Mouse (Mus musculus): ENCODE data around the gene Atxn7l1.

The Atxn7l1 gene

DNA sequence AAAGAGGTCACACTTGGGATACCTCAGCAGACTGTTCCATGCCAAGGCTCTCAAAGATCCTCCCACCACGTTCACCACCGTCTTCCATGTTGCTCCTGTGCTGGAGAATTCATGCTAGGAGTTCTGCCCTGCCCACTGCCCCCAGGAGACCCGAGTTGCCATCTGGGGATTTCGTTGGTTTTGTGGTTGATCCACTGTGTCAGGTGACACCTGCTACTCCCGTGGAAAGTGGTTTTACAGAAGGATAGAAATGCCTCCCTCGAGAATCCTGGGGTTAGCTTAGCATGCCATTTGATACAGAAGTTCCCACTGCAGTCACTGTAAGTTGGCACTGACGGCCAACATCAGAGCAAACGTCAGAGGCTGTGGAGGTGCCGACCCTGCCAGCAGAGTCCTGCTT lies 177.9 kb downstream of the Atxn7l1 start:
- DNase-seq (ENCODE audit: low spot score) = no peak

DNA sequence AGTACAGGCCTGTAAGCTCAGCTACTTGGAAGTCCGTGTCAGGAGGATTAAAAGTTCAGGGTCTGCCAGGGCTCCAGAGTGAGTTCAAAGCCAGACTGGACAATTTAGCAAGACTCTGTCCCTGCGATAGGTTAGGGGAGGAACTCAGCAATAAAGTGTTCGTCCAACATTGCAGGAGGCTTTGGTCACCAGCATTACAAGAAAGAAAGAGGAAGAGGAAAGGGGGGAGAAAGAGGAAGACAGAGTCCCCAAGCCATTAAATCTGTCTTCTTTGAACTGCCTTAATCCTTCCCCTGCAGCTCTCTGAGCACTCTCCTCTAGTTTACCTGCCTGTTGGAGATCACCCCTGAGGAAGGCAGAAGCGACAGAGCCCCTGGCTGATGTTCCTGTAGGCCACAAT lies 184.6 kb downstream of the Atxn7l1 start:
- no peak for DNase-seq (ENCODE audit: low spot score)

DNA sequence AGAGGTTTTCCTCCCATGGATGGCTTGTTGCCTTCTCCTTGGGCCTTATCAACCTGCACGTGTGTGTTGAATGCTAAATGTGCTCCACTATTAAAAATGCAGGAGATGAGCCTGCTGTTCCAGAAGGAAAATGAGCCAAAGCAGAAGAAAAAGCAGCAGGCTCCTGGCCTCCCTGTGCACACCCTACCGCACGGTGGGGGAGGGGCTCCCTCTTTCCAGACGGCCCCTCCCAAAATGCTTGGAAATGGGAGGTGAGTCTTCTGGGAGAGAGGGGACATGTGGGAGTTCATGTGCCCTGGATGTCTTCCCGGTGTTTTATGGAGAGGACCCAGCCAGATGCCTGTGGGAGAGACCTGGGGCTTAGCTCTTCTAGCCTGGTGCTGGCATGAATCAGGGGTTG lies 185.3 kb downstream of the Atxn7l1 start:
- no peak for DNase-seq (ENCODE audit: low spot score)

DNA sequence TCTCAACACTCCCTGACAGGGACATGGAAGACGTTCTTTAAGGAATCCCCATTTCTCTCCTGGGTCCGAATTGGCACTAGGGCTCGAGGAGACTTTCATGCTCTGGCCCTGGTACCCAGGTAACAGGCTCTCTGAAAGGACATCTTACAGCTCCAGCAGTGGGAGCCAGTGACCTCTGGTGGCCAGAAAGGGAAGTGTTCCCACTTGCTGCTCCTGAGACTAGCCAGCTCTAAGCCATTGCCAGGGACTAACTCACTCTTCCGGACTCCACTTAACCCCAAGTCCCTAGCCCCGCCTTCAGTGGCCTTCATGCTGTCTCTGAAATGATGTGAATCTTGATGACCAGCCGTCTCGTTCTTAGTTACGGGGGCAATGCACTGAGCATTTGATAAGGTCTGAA lies 186.4 kb downstream of the Atxn7l1 start:
- DNase-seq (ENCODE audit: low spot score) = peak; percentile 79

DNA sequence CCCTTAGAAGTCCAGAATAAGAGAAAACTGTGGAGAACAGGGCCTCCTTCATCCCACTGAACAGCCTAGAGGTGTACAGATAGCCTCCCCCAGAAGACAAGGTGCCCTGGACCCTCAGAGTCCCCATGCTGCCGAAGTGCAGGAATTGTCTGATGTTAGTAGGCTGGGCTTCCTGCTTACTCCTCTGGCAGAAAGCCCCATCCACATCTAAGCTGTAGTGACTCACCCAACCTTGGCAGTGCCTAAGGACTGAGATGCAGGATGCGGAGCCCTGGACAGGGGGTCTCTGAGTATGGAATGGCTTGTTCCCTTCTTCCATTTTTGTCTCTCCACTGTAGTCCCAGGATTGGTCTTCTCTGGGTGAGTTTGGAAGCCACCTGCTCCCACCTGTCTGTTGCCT lies 187.0 kb downstream of the Atxn7l1 start:
- DNase-seq (ENCODE audit: low spot score) = no peak

DNA sequence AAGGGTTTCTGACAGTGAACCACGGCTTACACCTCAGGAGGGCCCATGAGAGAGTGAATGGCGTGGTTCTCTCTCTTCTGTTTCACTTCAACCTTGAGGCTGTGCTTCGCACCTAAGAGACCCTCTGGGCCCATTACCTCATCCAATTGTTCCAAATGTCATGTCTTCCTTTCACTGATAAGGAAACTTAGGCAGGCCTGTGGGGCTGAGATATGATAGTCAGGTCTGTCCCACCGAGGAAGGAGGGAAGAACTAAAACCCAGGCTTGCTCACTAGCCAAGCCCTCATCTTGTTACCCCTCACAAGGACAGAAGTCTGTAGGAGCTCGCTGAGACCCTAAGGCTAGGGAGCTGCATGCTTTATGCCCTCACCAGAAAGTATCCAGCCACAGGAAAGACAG lies 187.5 kb downstream of the Atxn7l1 start:
- no peak for DNase-seq (ENCODE audit: low spot score)

DNA sequence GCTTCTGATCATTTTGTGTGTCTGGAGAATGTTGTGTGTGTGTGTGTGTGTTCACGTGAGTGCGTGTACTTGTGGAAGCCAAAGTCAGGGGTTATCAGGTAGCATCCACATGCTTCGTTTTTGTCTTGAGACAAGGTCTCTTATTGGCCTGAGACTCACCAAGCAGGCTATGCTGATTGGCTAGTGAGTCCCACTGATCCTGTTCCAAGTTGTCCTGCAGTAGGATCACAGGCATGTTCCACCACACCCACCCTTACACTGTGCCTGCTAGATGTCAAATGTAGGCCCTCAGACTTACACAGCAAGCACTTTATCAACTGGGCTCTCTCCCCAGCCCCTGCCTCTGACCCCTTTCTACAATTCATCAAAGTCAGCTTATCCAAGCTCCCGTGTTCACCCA lies 187.9 kb downstream of the Atxn7l1 start:
- DNase-seq (ENCODE audit: low spot score) = no peak

DNA sequence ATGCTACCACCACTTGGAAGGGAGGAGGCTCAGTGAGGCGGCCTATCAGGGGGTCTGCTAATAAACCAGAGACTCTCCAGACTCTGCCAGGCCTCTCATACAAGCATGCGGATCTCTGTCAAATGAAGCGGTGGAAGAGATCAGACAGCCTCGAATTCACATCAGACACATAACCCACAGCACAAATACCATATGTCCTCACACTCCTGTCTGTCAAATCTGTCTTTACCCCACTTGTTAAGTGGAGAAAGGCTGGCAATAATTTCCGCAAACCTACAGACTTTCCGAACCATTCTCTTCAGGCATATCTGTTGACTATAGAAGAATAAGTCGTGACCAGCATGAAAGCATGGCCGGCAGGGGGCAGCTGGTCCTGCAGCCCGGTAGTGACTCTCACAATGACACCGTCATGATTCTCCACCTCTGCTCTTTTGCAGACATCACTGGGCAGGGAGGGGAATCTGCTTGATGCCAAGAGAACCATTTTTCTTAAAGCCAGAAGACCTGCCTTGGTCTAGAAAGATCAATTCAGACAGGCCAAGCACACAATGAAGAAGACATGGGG lies 189.2 kb downstream of the Atxn7l1 start:
- no peak for DNase-seq (ENCODE audit: low spot score)

DNA sequence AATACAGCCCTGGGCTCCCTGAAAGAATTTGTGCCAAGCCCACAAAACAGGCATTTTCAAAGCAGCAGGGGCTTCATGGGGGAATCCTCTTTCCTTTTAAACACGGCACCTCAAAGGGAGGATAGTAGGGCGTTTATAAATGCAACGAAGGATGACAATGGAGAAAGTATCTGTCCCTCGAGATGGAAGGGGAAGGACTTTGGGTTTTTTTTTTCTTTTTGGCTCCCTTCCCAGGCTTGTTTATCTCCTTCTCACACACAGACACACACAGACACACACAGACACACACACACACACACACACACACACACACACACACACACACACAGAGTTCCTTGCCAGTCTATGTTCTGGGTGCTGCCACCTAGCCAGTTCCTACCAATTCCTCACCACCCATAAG lies 189.8 kb downstream of the Atxn7l1 start:
- DNase-seq (ENCODE audit: low spot score) = no peak

DNA sequence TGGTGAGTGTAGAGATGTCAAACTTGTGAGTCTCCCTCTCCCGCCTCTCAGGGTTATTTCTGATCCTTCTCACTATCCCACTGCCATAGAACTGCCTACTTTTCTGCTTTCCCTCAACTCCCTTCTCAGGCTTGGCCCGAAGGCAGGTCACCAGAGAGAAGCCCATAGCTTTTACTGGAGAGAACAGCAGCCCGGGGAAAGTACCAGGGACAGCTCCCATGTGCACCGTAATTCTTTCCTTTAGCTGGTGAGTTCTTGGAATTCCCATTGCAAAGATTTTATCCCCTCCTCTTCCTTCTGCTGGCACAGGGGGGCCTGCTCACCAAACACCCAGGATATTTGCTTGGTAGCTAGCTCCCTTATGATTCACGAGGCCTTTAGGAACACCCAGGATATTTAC lies 190.7 kb downstream of the Atxn7l1 start:
- DNase-seq (ENCODE audit: low spot score) = no peak

DNA sequence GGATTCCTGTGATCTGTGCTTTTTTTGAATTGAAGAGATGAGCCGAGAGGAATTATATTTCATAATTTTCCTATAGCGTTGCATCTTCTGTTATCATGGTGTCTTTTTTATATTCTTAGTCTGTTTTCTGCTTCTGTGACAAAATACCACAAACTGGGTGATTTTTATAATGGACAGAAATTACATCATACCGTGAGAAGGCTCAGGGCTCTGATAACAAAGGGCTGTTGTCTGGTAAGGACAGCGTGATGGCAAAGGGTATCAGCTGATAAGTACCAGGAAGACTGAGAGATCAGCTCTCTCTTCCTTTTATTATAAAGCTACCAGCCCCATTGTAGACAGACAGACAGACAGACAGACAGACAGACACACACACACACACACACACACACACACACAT lies 192.3 kb downstream of the Atxn7l1 start:
- no peak for DNase-seq (ENCODE audit: low spot score)

DNA sequence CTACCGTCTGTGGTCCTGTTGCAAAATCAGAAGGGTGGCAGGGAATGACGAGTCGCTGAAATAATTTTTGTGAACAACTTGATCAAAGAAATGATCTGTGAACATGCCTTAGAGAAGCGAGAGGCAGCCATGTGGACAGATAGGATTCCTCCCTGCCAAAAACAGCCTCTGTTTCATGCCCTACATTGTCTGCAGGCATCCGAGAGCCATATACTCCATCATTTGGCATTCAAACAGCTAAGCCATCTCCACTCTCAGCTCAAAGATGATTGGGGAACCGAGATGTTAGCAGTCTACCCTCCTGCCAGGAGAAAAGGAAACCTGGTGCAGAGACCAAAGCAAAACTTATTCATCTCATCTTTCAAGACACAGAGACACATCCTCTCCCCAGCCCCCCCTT lies 193.2 kb downstream of the Atxn7l1 start:
- no peak for DNase-seq (ENCODE audit: low spot score)

DNA sequence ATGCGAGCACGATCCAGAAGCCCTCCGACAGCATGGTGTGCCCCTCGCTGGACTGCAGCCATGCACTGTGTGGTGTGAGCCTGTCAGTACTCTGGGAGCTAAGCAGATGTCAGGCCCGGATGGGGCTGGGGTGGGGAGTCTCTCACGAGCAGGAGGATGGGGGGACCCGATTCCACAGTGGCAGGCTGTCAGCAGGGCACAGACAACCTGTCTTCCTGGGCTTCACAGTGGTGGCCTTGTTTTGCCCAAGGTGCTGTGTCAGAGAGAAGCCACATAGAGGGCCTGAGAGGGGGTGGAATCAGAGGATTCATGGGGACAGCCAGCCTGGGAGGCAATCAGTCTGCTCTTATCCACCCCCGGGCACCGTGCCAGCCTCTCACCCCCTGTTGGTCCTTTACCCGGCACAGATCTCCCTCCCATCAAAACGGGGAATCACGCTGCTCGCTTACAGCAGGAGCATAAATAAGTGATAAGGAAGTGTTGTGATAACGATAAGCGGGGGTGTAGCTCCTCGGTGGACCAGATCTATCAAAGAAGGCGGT lies 193.9 kb downstream of the Atxn7l1 start:
- DNase-seq (ENCODE audit: low spot score) = no peak

DNA sequence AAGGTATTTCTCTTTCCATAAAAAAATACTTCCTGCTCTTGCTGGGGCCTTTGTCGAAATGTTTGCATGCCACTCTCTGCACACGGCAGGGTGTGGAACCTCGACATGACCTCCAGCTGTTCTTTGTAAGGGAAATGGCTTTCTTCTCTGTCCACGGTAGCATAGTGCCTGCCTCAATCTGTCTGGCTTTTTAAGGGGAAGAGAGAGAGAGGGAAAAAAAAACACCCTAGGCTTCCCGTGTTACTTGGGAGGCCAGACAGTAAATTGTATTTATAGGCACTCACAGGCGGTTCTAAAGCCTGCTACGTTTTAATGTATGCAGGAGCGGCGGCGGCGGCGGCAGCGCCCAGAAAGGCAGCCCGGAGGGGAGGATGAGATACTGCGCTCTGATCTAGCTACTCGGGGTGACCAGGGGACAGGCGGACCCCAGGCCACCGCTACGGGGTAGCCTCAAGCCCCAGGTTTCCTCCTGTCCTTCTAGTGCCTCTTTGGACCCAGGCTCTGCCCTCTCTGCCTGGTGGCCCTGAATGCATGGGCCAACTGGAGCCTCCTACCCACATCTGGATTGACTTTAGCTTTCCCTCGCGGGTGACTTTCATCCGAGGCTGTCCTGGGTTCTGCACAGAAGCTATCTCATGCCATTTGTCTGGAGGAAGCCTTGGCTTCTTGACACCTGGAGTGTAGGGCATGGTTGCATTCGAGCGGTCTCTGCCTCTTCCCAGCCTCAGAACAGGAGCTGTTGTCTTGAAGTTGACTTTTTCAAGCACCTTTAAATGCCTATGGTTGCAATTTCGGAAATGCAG lies 197.7 kb downstream of the Atxn7l1 start:
- DNase-seq (ENCODE audit: low spot score) = no peak

DNA sequence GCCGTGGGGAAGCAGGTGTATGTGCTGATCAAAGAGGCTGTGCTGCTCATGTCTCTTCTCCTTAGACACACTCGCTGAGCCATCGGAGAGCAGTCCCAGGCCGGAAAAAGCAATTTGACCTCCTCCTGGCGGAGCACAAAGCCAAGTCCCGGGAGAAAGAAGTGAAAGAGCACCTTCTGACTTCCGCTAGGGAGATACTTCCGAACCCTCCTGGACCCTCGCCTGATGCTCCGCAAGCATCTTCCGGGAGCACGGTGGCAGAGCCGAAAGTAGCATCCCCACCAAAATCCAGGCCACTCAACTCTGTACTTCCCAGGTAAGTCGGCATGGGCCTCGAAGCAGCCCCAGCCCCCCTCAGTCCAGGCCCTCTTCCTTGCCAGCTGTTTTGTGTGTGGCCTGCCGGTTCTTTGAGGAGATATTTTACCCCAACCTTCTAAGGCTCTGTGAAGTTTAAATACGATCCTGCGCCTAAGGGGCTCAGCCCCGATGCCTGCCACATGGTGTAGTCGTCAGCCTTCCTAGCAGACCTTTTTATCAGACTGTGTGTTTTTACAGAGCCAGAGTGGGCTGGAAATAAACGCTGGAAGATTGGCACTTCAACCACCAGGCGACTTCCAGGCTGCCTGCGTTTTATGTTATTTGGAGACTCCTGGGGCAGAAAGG lies 198.4 kb downstream of the Atxn7l1 start:
- no peak for DNase-seq (ENCODE audit: low spot score)

DNA sequence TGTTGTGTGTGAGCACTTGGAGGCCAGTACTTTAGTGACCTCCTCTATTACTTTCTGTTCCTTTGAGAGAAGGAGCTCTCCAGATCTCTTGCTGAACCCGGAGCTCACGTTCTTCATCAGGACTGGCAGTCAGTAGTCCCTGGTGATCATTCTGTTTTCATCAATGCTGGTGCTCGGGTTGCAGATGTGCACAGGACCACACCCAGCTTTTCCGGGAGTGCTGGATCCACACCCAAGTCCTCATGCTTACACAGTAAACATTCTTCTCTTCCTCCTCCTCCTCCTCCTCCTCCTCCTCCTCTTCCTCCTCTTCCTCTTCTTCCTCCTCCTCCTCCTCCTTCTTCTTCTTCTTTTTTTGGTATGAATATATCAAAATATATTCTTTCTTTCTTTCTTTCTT lies 205.2 kb downstream of the Atxn7l1 start:
- DNase-seq (ENCODE audit: low spot score) = no peak

DNA sequence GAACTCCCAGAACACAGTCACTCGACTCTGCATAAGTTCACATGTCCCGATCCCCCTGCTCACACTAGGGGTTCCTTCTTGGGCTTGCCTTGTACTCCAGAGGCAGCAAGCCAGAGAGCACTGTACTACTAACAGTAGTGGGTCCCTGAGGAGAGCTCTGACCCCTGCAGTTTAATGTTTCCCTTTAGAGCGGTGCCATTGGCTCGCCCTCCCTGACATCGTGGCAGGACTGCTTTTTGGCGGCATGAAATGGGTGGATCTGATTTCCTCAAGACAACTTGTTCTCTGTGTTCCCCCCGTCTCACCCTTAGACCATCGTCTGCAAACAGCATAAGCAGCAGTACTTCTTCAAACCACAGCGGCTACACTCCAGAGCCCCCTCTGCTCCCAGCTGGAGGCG lies 210.9 kb downstream of the Atxn7l1 start:
- DNase-seq (ENCODE audit: low spot score) = no peak

DNA sequence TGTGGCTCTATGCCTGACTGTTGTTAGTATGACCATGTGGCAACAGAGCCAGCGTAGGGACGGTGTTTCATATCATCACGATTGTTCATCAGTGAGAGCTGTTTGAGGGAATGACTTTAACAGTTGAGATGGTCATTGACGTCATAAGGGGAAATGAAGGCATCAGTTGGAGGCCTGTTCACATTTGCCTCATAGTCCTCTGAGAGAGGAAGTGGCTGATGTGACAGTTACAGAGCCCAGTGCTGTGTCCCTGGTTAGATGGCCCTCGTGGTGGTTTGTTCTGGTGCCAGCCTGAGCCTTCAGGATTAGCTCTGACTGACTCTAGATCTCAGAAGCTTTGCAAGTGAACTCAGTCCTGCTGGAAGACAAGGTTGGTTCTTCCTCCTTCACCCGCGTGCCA lies 211.7 kb downstream of the Atxn7l1 start:
- no peak for DNase-seq (ENCODE audit: low spot score)

DNA sequence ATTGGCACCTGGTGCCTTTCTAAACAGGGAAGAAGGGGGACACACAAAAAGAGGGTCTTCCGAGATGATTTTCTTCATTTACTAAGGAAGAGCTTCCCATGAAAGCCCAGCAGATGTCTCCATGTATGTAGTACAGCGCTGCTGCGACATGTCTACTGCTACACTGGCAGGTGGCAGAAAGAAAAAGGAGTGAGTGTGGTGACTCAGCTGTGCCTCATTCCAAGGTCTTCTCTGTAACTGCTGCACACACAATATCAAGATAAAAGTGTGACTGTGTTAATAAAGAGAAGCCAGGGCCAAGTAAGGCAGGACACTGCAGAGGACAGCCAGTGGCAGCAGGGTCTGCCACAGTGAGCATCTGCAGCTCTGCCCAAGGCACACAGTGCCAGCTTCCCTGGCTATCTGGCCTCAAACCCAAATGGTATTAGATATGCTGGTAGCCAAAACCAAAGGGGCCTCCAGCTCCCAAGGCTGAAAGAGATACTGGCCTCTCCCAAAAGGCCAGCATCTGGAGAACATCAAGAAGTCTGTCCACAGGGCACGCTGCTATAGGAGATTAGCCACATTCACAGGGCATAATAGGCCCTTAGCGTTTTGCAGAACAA lies 212.5 kb downstream of the Atxn7l1 start:
- no peak for DNase-seq (ENCODE audit: low spot score)

DNA sequence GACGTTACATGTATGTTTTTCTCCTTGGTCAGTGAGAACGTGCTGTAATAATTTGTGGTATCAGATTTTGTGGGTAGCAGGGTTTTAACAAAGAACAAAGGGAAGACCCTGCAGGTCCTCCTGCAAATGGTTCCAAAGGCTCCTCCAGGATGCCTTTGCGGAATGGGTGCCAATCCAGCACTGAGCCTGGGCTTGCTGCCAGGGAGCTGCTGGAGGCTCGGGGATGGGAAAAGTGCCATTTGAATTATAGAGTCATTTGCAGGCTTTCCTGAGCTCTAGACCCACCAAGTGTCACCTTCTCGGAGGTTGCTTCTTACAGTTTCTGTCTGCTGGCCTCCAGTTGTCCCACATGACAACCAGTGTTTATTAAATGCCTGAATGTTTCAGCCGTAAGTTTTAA lies 213.2 kb downstream of the Atxn7l1 start:
- DNase-seq (ENCODE audit: low spot score) = peak; percentile 59

DNA sequence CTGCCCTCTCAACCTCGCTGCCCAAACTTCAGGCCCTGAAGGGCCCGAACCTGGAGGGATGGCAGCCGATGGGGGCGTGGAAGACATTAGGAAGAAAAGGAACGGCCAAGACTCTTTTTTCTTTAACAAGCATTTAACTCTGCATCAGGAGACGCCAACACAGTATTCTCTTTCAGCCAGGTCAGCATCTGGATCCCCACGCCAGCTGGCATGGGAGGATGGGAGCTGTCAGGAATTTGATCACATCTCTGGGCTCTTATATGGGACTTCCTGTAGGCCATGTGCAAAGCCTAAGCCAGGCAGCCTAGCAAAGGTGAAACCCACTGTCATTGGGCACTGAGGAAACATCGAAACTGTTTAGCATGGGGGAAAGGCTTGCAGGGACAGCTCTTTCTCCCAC lies 217.0 kb downstream of the Atxn7l1 start:
- no peak for DNase-seq (ENCODE audit: low spot score)

DNA sequence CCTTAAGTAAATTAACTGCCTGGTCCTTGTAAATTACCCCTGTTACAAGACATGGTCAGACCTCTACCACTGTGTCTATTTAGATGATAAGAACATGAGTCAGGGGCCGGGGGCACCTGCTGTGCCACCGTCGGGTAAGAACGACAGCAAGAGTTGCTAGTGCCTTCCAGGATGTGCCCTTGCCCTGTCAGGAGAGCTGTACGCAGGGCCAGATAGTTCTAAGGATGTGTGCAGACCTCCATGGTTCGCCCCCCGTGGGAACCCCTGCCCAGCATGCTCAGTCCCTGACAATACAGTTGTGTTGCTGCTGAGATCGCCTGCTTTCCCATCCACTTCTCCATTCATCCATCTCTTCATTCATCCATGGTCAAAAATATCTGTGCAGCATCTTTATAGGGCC lies 217.6 kb downstream of the Atxn7l1 start:
- DNase-seq (ENCODE audit: low spot score) = no peak

DNA sequence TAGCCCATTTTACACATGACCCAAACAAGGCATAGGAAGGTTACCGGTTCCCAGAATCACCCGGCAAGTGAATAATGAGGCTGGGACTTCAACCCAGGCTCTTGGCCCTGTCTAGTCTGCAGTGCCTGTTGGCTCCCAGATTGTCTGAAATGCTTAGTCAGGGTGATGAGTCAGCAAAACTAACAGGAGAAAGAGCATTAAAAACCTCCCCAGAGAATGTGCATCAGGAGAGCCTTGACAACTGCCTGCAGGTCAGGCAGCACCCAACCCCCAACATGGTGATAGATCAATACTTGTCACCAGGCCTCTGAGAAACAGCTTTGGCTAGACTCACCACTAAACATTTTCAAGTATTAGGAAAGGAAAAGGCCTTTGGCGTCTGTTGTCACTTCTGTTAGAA lies 222.1 kb downstream of the Atxn7l1 start:
- no peak for DNase-seq (ENCODE audit: low spot score)

Data from layer of hippocampus, adult 9-10 months (tissue).